Mouse (Mus musculus) left cerebral cortex, postnatal 36 days (tissue): Measurements from ENCODE around the gene Mtor. TPM values are rescaled to one million over a fixed set of nuclear protein-coding genes. Genes with fewer than 3 reads are reported as not detected.

Experiments
- DNase-seq, 2 experiments: peaks; one replicate each; pipeline ENCODE4 v3.0.0; 2021 to 2022; ENCODE audit warnings: low spot score in 2 of 2, mixed read lengths in 1 of 2
- intact Hi-C: fragments of 180-260 bp; cut with DNase I; formaldehyde crosslinking; loops from one replicate; pipeline ENCODE4 v1.15.1; 2025
- total RNA-seq, 2 experiments: library from RNA; stranded (reverse); gene quantifications; 2 replicates each; pipeline ENCODE4 v1.2.3; 2021

Gene Mtor
- total RNA-seq, 2 experiments from 2014 or later, result 91.8 to 100 TPM

DNA sequence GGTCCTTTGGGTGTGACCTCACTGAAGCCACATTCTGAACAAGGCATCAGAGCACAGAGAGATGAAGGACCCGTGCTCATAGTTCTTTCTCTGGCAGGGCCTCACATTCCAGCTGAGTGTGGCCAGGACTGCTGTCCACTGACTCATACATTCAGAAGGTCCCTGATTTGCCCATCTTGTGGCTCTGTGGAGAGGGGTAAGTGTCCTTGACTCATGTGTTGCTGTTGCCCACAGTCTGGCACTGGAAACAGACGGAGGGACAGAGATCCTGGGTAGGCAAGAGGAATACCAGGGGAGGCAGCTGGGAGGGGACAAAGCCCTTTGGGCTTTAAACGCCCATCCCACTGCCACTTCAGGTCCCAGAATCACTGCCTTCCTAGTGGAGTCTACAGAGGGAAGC, 13.3 kb upstream of the Mtor start:
- intact Hi-C loops, result loop anchor here (10.0 kb wide), 1 partner anchor 330 kb away; no protein-coding TSS in a partner anchor
- no peak for DNase-seq

DNA sequence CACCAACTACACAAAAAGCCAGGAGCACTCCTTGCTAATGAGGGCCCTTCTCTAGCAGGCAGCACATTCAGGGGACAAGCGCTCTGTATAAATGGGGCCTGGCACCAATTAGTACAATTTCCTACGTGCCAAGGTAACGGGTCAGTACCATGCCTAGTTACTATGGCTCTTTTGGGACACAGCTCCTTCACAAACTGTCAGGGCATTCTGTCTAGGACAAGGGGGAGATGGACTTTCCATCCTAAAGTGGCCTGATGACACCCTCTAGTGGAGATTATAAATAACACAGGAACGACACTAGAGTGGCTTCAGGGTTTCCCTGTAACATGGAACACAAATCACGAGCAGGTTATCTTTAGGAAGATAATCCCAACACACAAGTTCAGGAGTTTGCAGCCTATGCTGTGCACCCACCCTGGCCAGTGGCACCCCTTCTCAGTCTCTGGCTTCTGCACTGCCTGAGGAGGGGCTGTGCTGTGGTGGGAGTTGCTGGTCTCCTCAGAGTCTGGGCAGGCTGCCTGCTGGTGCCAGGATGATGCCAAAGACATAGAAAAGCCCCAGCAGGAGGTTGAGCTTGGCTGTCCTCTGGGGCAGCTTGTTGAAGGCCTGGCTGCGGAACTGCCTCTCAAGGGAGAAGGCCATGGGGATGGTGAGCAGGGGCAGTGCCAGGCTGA, 12.6 kb upstream of the Mtor start:
- peak; percentile 35 to 50 for DNase-seq
- intact Hi-C loops, result loop anchor here (10.0 kb wide), 1 partner anchor 331 kb away; no protein-coding TSS in a partner anchor

DNA sequence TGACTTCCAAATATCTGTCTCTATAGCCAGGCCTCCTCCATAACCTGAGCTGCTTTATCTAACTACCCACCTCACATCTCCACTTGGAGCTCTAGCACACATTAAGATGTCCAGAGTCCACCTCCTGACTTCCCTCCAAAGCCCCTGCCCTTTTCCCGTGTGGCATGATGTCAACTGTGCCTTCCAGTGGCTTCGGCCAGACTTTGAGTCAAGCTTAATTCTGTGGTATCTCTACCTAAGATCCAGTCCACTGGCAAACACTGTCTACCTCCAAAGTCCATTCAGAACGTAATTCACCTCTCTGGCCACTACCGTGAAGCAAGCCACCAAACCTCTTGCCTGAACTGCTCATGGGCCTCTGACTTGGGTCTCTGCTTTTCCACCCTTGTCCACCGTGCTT, 6.5 kb upstream of the Mtor start:
- intact Hi-C loops, result loop anchor here (5.0 kb wide), 1 partner anchor 175 kb away; no protein-coding TSS in a partner anchor

DNA sequence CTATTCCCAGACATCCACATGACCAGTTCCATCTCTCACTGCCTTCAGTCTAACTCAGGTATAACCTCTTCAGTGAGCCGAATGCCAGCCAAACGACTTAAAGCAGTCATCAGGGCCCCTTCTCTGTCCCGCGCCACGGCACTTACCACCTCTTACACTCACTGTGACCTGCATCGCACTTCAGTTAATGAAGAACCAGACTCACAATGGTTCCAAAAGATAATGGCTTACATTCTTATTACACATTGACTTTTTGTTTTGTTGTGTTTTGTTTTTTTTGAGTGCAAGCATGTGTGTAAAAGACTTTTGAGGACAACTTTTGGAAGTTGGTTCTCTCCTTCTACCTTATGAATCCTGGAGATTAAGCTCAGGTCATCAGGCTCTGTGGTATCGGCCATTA, 5.8 kb upstream of the Mtor start:
- DNase-seq, result no peak
- intact Hi-C loops, result loop anchor here (5.0 kb wide), 1 partner anchor 175 kb away; no protein-coding TSS in a partner anchor

More for the DNA sequence above, 6.5 kb upstream of the Mtor start:
- no peak for DNase-seq

DNA sequence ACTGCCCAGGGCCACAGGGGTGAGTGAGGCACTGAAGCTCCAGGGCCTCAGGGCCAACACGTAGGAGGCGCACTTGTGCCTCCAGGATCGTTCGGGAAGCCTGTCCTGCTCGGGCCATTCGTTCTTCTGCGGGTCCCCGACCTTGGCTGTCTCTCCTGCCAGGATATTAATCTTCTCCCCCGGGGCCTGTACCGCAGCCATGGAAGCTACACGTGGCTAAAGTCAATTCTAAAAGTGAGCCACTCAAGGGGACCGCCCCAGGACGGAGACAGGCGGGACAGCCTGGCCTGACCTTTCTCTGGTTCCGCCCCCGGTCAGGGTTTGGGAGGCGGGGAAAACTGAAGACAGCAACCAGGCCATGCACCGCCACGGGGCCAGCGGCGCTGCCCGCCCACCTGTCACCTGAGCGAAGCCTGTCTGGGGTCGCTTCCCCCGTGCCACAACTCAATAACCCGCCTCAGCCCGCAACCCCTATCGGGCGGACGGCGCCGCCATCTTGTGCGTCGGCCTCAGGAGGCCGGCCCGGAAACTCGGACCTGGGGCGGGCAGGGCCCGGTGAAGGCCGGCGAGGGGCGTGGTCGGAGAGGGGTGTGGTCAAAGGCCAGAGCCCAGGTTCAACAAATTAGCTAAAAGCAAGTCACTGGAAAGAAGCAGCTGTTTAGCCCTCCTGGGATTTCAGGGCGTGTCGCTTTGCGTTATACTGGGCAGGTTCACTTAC, 4.0 kb upstream of the Mtor start, which contains the start of gene Ubiad1:
TSS of gene Ubiad1 (minus strand) at position 522 of the 718 bp plus-strand sequence.
- DNase-seq, result peak; percentile 76
- intact Hi-C loops, result loop anchor here (5.0 kb wide), 1 partner anchor 177 kb away; no protein-coding TSS in a partner anchor

DNA sequence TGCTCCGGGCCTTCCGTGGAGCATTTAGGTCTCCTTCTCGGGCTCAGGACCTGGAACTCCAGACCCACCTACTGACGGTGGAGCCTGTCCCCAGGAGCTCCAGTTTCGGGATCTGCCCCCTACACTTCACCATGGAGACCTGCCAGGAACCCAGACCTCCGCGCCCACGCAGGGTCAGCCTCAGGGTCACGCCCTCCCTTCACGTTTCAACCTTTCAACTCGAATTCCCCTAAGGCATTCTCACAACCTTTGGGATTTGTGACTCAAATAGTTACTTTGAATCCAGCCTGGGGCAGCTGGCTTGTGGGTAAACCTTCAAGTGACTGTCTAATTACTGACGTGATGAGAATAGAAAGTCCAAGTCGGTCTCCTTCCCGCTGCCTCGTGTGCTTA, 438 bp downstream of the Mtor start:
- no peak for DNase-seq
- intact Hi-C loops, result no loop called here

DNA sequence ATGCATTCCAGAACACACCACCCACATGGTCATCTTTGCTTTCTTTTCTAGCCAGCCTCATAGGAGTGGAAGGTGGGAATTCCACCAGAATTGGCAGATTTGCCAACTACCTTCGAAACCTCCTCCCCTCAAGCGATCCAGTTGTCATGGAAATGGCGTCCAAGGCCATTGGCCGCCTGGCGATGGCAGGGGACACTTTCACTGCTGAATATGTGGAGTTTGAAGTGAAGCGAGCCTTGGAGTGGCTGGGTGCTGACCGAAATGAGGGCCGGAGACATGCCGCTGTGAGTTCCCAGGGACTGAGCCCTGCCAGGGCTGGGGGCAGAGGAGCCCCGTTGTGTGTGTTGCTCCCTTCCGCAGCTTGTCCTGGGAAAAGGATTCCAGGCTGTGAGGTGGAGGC, 5.3 kb downstream of the Mtor start:
- intact Hi-C loops, result no loop called here
- no peak for DNase-seq

DNA sequence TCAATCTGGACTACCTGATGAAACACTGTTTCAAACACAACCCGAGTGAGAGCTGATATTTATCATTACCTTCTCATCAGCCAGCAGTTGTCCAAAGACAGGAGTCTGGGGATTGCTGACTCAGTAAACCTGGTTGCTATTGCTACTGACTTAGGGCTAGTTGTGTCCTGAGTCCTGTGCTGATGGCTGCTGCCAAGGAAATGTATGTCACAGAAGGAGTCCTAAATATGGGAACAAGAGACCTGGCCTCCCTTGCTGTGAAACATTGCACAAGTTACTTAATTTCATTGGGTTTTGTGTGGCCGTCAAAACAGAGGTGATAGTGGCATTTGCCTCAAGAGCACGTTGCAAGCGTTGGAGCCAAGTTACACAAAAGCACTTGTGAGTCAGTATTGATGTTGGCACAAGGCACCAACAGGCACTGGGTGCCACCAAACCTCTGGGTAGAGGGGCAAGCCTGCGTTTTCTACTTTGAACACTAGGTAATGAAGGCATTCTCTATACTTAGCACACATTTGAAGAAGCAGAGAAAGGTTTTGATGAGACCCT, 7.1 kb downstream of the Mtor start:
- DNase-seq, result no peak
- intact Hi-C loops, result no loop called here

DNA sequence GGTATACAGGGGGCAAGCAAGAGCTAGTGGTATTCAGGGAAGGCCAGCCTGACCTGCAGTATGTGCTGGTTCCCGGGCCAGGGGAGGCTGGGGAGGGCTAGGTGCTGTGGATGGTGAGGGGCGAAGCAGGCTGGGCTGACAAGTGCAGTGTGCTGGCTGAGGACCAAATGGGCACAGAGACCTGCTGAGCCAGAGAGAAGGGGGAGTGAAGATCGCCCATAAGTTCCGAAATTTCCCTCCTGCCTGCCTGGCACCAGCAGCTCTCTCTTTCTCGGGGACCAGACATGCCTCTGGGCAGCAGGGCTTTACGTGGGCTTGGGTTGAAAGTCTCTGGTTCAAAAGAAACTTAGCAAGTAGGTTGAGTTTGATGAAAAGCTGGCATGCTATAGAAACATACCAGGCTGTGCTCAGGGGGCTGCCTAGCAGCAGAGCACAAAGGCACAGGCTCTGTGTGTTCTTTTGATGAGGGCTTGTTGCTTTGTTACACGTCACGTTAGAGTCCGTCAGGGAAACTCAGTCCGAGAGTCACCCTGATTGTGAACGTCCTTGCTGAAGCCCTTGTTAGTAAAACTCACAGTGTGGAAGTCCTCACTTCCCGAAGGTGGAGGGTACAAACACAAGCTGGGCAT, 12.4 kb downstream of the Mtor start:
- intact Hi-C loops, result no loop called here
- DNase-seq, result no peak

DNA sequence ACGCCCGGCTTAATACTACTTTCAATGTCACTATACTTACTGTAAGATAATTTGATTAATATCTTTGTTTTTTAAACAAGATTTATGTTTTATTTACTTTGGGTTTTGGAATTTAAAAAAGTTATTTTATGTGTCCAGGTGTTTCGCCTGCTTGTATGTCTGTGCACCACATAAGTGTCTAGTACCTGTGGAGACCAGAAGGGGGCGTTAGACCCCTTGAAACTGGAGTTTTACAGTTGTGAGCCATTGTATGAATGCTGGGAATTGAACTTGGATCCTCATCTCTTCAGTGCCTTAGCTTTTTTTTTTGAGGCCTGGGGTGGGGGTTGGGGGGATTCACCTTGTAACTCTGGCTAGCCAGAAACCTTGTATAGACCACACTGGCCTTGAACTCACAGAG, 13.4 kb downstream of the Mtor start:
- intact Hi-C loops, result no loop called here
- no peak for DNase-seq

DNA sequence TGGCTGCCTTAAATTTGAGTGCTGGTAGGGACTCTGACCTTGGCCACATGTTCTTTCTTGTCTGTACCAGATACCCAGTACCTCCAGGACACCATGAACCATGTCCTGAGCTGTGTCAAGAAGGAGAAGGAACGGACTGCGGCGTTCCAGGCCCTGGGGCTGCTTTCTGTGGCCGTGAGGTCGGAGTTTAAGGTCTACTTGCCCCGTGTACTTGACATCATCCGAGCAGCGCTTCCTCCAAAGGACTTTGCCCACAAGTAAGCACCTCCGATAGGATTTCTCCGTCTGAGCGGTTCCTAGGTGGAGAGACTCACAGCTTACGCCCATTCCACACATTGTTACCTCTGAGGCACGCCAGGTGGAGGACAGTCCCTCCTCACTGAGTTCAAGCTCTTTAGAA, 14.3 kb downstream of the Mtor start:
- intact Hi-C loops, result no loop called here
- no peak for DNase-seq

DNA sequence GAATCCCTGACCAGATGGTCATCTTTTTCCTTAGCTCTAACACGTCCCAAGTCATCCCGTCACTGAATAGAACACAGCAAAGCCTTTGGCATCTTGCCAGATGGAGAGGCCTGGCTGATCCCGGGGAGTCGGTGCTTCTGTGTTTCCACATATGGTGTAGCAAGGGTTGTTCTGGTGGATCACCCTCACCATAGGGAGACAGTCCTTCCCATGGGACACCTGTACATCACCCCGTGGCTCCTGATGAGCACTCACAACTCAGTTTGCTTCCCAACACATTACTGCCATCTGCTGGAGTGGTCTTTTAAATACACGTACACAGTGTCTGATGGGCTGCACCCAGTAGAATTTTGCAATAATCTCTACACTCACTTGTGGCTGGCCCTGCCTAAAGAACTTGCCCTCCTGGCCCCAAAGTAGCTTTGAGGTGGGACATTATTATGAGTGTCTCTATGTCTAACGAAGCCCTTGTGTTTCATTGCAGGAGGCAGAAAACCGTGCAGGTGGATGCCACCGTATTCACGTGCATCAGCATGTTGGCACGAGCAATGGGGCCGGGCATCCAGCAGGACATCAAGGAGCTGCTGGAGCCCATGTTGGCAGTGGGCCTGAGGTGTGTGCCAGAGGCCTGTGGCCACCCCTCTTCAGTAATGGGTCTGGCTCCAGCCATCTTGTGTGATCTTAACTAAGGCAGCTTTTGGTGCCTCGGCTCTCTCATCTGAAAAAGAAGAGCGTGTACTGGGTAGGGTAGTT, 15.0 kb downstream of the Mtor start:
- intact Hi-C loops, result no loop called here
- peak; percentile 18 to 27 for DNase-seq

DNA sequence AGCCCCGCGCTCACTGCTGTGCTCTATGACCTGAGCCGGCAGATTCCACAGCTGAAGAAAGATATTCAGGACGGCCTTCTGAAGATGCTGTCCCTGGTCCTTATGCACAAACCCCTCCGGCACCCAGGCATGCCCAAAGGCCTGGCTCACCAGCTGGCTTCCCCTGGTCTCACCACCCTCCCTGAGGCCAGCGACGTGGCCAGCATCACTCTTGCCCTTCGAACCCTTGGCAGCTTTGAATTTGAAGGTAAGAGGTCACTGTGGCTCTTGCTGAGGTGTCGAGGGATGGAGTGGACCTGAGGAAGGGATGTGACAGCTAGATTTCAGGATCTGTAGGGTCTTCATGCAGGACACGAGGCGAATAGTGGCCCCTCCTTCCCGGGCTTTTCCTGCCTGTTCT, 15.9 kb downstream of the Mtor start:
- no peak for DNase-seq
- intact Hi-C loops, result no loop called here

DNA sequence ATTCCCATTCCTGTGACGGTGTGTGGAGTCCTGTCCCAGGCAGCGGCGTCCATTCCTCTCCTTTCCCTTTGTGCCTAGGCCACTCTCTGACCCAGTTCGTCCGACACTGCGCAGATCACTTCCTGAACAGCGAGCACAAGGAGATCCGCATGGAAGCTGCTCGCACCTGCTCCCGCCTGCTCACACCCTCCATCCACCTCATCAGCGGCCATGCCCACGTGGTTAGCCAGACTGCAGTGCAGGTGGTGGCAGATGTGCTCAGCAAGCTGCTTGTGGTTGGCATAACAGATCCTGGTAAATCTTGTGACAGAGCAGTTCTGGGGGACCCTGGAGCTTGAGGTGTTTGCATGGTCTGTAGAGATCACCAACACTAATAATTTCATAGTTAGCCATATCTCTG, 16.5 kb downstream of the Mtor start:
- no peak for DNase-seq
- intact Hi-C loops, result no loop called here

DNA sequence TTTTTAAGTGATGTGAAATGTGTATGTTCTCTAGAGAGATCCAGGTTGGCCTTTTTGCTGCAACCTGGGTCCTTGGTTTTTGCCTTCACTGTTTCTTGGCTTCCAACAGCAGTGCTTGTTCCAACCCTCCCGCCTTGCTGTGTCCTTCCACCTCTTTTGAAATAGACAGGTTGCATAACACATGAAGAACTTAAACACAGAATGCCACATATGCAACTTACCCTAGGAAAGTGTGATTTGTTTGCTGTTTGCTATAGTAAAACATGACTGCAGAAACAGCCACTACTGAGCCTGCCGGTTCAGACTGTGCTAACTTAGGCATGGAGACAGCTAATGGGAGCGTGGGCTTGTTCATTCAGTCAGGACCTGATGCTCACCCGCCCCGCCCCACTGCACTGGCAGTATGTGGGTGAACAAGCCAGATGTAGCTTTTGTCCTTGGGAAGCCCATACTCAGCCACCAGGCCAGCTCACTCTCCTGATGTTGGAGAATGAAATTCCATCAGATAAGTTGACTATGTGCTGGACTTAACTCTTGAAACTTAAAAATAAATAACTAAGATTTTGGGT, 18.2 kb downstream of the Mtor start:
- DNase-seq, result no peak

DNA sequence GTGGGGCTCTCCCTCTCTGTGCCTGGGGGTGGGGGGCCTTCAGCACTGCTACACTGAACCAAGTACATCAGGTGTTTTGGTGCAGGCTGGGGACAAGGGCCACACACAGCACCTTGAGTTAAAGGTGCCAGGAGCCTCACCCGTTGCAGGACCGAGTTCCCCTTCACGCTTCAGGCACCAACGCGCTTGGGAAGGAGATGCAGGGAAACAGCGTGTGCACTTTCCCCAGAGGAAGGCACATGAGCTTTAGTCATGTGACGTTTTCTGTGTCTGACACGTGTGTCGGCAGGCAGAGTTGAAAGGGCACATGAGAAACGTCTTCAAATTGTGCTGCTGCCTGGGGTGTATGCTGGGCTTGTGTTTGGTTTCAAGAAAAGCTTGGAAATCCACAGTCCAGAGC, 20.0 kb downstream of the Mtor start:
- intact Hi-C loops, result no loop called here

More for the DNA sequence above, 18.2 kb downstream of the Mtor start:
- intact Hi-C loops, result no loop called here

DNA sequence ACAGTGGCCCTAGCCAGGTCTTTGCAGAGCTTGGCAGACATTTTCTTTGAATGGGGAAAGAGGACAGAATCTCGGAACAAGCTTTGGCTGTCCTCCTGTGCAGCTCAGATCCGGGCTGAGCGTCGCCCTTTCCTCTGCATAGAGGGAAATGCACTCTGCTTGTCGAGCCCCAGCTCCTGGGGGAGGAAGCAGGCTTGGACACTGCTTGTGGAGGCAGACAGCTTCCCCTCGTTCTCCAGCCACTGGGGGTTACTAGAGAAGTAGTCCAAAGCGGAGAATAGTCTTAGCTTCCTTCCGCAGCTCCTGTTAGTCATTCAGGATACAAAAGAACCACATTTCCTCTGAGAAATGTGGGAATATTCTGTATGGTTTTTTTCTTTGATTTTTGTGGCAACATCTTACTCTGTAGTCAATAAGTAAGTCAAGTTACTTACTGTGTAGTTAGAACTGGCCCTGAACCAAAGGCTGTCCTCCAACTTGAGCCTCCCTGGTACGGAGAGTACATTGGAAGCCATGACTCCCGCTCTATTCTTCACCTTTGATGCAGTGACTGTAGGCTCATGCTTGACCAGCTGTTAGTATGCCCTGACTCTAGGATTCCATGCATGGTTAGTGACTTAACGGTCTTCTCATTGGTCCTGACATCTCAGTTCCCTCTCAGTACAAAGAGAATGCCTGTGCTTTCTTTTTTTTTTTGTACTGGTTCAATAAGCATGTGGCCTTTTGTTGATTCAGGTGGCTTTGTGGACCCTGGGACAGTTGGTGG, 21.3 kb downstream of the Mtor start:
- intact Hi-C loops, result no loop called here
- DNase-seq, result no peak

More for the DNA sequence above, 20.0 kb downstream of the Mtor start:
- DNase-seq, result no peak

DNA sequence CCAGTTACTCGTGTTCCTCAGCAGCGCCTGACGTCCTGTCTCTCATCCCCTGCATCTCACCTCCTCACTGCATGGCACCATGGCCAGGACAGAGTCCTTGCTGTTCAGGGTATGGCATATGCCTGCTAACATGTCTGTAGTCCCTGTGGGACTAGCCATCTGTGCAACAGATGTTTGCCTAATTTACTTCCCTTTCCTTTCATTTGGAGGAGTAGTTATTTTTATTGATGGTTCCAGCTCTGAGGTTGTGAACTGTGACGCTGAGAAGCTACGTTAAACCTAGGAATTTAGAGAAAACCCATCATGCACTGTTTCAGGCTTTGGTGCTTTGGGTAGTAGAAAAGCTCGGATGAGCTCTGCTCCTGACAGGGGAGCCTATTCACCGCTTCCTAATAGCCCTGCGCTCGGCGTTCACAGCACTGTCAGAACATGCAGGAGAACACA, 23.0 kb downstream of the Mtor start:
- intact Hi-C loops, result no loop called here
- DNase-seq, result no peak
